Mouse (Mus musculus) megakaryocyte-erythroid progenitor cell, adult 5-6 weeks (primary cell): ENCODE measurements around the gene Naa25. TPM values are rescaled to one million over a fixed set of nuclear protein-coding genes. Genes with fewer than 3 reads are reported as not detected.

Source experiments
- ATAC-seq: replicated peaks from 2 replicates; pipeline ENCODE4 v1.8.0; 2016; ENCODE audit warnings: mild to moderate bottlenecking, inconsistent platforms; ENCODE audit not compliant: severe bottlenecking, poor library complexity, low FRiP score, low TSS enrichment
- total RNA-seq, 2 experiments: library from RNA; stranded (forward) in 1 of 2; stranded (reverse) in 1 of 2; fragments of 200-1000, 215-1000 nt in 1 of 2; fragments of >200 nt in 1 of 2; fragmentation: Nextera tagmentation in 1 of 2; gene quantifications; 2 replicates each; pipeline ENCODE4 v1.2.3; 2014 to 2017

Gene Naa25
- total RNA-seq, 2 experiments from 2014 or later: 45.2 to 78.7 TPM

GRCm38 (mm10) chr5:121450476-121450875, 52.7 kb downstream of the Naa25 start:
- ATAC-seq: no peak

DNA sequence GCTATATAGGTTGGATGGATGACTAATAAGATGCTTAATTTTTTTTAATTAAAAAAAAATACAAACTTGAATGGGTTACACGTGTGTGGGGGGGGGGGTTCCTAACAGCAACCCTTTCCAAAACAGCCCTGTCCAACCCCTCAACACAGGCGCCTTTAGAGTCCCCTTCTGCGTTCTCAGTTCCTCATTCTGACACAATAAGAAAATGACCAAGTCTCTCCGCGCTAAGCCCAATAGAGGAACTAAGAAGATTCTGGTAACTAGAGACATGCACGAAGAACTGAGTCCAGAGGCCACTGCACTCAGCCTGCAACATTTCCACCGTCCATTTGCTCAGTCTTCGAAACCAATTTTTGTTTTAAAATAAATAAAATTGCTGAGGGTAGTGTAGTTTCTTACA, 53.5 kb downstream of the Naa25 start:
- ATAC-seq: no peak

DNA sequence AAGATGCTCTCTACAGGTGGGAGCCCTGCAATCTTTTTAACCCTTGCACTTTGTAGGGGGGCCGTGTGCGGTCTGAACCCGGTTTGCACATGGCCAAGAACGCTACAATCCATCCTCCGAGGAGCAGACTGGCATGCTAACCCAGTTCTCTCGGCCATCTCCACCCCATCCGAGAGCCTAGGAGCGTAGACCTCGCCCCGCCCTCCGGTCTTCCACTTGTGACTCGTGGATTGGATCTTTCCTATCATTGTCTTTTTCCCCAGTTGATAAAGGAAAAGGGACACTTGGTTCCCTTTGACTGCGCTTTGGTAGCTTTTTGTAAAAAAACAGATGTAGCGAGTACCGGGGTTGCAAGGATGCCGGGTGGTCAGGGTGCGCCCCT, 53.9 kb downstream of the Naa25 start, which contains the start of gene Tmem116:
Gene Tmem116, plus strand, starts transcription at position 250 of the 382 bp plus-strand sequence.
- 0 out of 2 replicates have a peak, but pooled peaks have one; percentile 17 for ATAC-seq

GRCm38 (mm10) chr5:121452026-121452869, 54.5 kb downstream of the Naa25 start, which contains the start of gene Erp29:
TSS of gene Erp29 (minus strand) at chr5:121452506.
- ATAC-seq: peak; percentile 78

DNA sequence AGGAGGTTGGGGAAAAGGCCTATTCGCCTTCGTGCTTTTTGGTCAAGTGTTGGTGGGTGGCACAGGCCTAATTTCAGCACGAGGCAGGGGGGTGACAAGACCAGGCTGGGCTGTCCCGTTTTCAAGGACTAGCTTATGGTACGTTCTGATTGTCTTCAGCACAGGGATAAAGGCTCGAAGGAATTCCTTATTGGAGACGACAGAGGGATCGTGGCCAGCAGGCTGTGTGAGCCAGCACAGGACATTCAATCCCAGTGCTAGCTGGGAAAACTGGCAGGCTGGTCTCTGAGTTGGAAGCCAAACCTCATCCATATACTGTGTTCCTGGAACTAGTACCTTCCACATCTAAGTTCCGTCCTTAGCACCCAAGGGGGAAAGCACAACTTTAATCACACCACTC, 55.2 kb downstream of the Naa25 start:
- ATAC-seq: no peak

DNA sequence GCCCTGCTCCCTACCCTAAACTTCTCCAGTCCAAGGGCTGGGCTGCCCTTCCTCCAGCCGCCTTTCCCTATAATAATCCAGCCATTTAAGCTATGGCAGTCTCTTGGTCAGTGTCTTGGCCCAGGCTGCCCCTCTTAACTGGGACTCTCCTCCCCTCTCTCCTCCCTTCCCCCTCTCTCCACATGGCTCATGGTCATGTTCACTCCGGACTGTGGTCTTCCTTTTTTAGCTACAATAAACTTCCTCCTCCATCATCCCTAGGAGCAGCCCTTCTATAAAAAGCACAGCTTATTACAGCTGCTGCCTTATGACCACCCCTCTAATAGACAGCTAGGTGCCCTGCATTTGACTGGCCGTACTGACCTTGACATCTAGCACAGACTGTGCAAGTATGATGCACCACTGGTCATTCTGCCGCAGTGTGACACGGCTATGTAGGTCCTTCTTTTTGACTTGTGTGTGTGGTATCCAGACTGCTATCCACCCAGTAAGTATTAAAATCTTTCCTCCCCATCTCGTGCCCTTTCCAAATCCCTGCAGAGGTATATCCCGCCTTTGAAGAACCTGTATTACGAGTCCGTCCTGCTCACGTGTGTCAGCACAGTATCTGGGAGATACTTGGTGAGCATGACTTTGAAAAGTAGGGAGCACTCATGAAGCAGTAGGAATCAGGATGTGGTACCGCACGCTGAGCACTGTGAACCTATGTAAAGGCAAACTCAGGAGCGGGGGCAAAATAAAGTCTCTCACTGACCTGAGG, 56.2 kb downstream of the Naa25 start:
- ATAC-seq: no peak

- no peak for ATAC-seq
Observed at GRCm38 (mm10) chr5:121454503-121454782, 56.7 kb downstream of the Naa25 start.

DNA sequence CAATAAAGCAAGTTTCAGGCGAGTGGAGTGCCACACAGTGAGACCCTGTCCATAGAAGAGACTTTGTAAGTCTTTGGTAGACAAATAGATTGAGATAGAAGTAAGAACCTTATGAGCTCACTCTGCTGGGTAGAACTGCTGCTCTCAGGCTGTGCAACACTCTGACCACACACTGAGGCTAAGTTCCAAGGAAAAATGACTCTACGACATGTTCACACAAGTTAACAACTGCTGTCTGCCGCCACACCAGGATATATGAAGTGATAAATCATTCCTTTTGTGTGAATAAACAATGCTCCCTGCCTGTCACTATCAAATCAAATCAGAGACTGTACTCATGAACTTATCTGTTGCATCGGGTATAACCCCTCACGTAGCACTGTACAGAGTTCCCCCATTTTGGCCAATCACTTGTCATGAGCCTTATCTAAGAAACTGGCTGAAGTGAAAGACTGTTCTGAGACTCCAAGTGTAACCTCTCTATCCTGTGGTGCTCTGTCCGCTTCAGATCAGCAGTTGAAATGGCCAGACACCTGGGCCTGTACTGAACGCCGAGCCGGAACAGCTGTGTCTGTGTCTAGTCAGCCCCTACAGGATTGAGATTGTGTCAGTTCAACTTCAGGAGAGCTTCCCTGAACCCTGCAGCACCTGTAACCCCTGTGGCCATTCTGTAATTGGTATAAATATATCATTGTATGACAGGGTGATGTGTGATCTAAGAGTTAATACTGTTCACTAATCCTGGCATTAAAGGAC, 58.0 kb downstream of the Naa25 start:
- no peak for ATAC-seq

GRCm38 (mm10) chr5:121461339-121462170, 63.8 kb downstream of the Naa25 start:
- peak; percentile 60 for ATAC-seq

DNA sequence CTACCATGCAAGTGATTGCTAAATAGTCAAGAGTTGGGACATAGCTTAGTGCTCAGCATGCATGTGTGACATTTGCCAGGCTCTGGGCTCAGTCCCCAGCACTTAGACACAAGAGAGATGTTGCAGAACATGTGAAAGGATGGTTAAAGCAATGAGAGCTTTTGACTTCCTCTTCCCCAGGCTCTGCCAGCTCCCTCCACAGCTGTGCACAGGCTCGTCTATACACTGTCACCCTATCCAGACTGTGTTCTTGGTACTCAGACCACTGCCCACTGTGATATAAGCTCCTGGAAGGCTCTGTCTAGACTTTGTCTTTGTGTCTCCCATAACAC, 64.4 kb downstream of the Naa25 start:
- ATAC-seq: peak; percentile 51

DNA sequence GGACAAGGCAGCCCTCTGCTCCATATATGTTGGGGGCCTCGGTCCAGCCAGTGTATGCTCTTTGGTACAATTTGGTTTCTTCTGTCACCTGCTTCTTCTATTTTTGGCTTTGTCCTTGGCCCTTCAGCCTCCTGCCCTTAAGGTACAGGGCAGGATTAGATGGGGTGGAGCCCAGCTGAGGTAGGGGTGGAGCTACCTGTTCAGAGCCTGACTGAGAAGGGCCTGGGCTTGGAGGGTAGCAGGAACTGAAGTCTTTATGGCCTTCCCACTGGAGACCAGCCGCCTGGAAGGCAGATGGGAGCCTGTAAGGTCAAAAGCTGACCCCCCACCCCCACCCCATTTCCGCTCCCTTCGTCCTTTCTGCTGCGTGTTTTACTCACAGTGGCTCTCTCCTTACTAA, 65.2 kb downstream of the Naa25 start:
- ATAC-seq: no peak

- ATAC-seq: no peak
Observed at GRCm38 (mm10) chr5:121463601-121464250, 66.0 kb downstream of the Naa25 start.

DNA sequence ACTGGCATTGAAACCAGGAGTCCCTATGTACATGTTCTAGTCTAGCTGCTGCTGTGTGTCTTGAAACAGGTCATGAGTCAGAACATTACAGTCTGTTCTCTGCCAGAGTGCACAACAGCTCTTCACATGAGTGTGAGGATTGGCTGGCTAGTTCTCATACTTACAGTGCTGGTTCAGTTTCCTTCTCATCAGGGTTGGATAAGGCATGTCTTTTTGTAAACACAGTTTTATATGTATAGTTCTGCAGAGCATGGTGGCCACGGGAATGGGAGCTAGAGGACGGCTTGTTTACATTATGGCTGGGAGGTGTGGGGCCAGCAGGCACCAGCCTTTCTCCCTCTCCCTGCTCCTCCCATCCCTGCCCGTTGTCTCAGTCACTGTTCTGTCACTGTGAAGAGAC, 71.8 kb downstream of the Naa25 start:
- ATAC-seq: no peak

- no peak for ATAC-seq
Observed at GRCm38 (mm10) chr5:121472411-121472810, 74.7 kb downstream of the Naa25 start.

- no peak for ATAC-seq
Observed at GRCm38 (mm10) chr5:121474610-121475009, 76.9 kb downstream of the Naa25 start.

GRCm38 (mm10) chr5:121476040-121476439, 78.3 kb downstream of the Naa25 start:
- ATAC-seq: peak; percentile 85

DNA sequence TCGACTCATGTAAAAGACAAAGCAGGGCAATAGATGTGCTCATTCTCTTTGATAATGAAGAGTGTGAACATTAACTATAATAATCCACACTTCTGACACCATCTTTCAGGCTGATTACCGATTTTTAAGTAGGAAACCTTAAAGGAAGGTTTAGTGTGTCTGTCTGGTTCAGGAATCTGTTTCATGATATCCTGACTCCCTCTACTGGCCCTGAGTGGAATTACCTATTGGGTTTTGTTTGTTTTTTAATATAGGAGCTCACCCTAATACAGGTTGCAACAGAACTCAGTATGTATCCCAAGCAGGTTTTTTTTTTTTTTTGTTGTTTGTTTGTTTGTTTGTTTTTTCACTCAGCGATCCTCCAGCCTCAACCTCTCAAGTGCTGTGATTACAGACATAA, 79.9 kb downstream of the Naa25 start:
- ATAC-seq: peak; percentile 38; the same call in 1 of the 2 replicates

- ATAC-seq: no peak
Observed at GRCm38 (mm10) chr5:121484801-121485200, 87.1 kb downstream of the Naa25 start.

DNA sequence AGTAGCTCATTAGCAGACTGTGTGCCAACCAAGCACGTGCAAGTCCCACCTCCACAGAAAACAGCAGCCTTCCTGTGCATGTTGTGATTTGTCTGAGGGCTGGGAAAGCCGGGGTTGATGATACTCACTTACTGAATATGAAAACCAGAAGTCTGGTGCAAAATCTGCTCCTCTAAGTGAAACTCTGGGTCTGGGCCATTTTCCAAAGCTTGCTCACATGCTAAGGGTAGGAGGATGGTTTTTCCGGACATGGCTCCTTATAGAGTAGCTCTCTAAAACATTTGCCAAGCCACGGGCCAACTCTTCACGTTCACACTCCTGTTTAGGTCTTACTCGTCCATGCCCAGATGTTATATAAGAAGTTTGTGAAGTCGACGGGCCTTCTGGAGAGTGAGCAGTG, 95.6 kb downstream of the Naa25 start:
- no peak for ATAC-seq
